Mouse (Mus musculus): ENCODE data around the gene Katnal1. TPM values are rescaled to one million over a fixed set of nuclear protein-coding genes. Genes with fewer than 3 reads are reported as not detected.
A peak's percentile ranks its signal among the peaks of the same experiment; 100 is the strongest.

Katnal1 gene
- total RNA-seq, 2 experiments from 2014 or later, result 8.0 to 10.3 TPM

- intact Hi-C loops (cut with DNase I), result no loop called here
- no peak for DNase-seq
Measured at GRCm38 (mm10) chr5:148931301-148931700, 2.2 kb upstream of the Katnal1 start.

- peak; percentile 90 to 96 for DNase-seq
- intact Hi-C loops (cut with DNase I), result loop anchor here (2.0 to 5.0 kb wide), 2 partner anchors 66 to 304 kb away; partner anchors contain the start of gene Gm42791
Measured at GRCm38 (mm10) chr5:148928382-148929115, 571 bp downstream of the Katnal1 start.

GRCm38 (mm10) chr5:148927717-148928223 lies 1.4 kb downstream of the Katnal1 start:
- intact Hi-C loops (cut with DNase I), result loop anchor here (2.0 to 5.0 kb wide), 2 partner anchors 67 to 305 kb away; partner anchors contain the start of gene Gm42791
- no peak for DNase-seq

- DNase-seq, result no peak
- intact Hi-C loops (cut with DNase I), result no loop called here
Measured at GRCm38 (mm10) chr5:148924586-148924985, 4.5 kb downstream of the Katnal1 start.

GRCm38 (mm10) chr5:148924051-148924450 lies 5.1 kb downstream of the Katnal1 start:
- DNase-seq, result no peak
- intact Hi-C loops (cut with DNase I), result no loop called here

GRCm38 (mm10) chr5:148923408-148923807 lies 5.7 kb downstream of the Katnal1 start:
- DNase-seq, result no peak
- intact Hi-C loops (cut with DNase I), result no loop called here

- intact Hi-C loops (cut with DNase I), result no loop called here
- no peak for DNase-seq
Measured at GRCm38 (mm10) chr5:148922773-148923172, 6.3 kb downstream of the Katnal1 start.

- DNase-seq, result no peak
- intact Hi-C loops (cut with DNase I), result no loop called here
Measured at GRCm38 (mm10) chr5:148918049-148918448, 11.1 kb downstream of the Katnal1 start.

- no peak for DNase-seq
- intact Hi-C loops (cut with DNase I), result no loop called here
Measured at GRCm38 (mm10) chr5:148916775-148917174, 12.3 kb downstream of the Katnal1 start.

- no peak for DNase-seq
- intact Hi-C loops (cut with DNase I), result no loop called here
Measured at GRCm38 (mm10) chr5:148912262-148912661, 16.9 kb downstream of the Katnal1 start.

GRCm38 (mm10) chr5:148910066-148910465 lies 19.1 kb downstream of the Katnal1 start:
- no peak for DNase-seq

GRCm38 (mm10) chr5:148909402-148909801 lies 19.7 kb downstream of the Katnal1 start:
- peak; percentile 15 to 26 for DNase-seq
- intact Hi-C loops (cut with DNase I), result loop anchor here (2.0 to 10.0 kb wide), 4 partner anchors 123 to 615 kb away; partner anchors contain the start of gene Wdr95

More at GRCm38 (mm10) chr5:148910066-148910465, 19.1 kb downstream of the Katnal1 start:
- intact Hi-C loops (cut with DNase I), result no loop called here

GRCm38 (mm10) chr5:148909057-148909395 lies 20.1 kb downstream of the Katnal1 start:
- intact Hi-C loops (cut with DNase I), result loop anchor here (2.0 to 10.0 kb wide), 4 partner anchors 123 to 616 kb away; partner anchors contain the start of gene Wdr95
- DNase-seq, result peak; percentile 22 to 27

GRCm38 (mm10) chr5:148908191-148909056 lies 20.7 kb downstream of the Katnal1 start:
- intact Hi-C loops (cut with DNase I), result loop anchor here (2.0 to 10.0 kb wide), 4 partner anchors 124 to 616 kb away; partner anchors contain the start of gene Wdr95
- DNase-seq, result no peak

- DNase-seq, result no peak
- intact Hi-C loops (cut with DNase I), result loop anchor here (5.0 to 10.0 kb wide), 3 partner anchors 126 to 618 kb away; partner anchors contain the start of gene Wdr95
Measured at GRCm38 (mm10) chr5:148906305-148906704, 22.8 kb downstream of the Katnal1 start.

GRCm38 (mm10) chr5:148904846-148905245 lies 24.3 kb downstream of the Katnal1 start:
- DNase-seq, result peak; percentile 31 to 35
- intact Hi-C loops (cut with DNase I), result loop anchor here (5.0 to 10.0 kb wide), 3 partner anchors 127 to 620 kb away; partner anchors contain the start of gene Wdr95

GRCm38 (mm10) chr5:148899361-148899760 lies 29.8 kb downstream of the Katnal1 start:
- intact Hi-C loops (cut with DNase I), result no loop called here
- DNase-seq, result no peak

GRCm38 (mm10) chr5:148897941-148898417 lies 31.1 kb downstream of the Katnal1 start:
- intact Hi-C loops (cut with DNase I), result no loop called here
- DNase-seq, result no peak

GRCm38 (mm10) chr5:148897069-148897702 lies 31.9 kb downstream of the Katnal1 start:
- DNase-seq, result peak; percentile 23 to 35
- intact Hi-C loops (cut with DNase I), result no loop called here

- no peak for DNase-seq
- intact Hi-C loops (cut with DNase I), result no loop called here
Measured at GRCm38 (mm10) chr5:148896515-148896914, 32.6 kb downstream of the Katnal1 start.

All from heart, postnatal 36 days (tissue).